Mouse (Mus musculus): ENCODE data around the gene Fcgrt. TPM values are rescaled to one million over a fixed set of nuclear protein-coding genes. Genes with fewer than 3 reads are reported as not detected.

Gene Fcgrt
- polyA plus RNA-seq, 1 experiment, result 67.2 TPM

DNA sequence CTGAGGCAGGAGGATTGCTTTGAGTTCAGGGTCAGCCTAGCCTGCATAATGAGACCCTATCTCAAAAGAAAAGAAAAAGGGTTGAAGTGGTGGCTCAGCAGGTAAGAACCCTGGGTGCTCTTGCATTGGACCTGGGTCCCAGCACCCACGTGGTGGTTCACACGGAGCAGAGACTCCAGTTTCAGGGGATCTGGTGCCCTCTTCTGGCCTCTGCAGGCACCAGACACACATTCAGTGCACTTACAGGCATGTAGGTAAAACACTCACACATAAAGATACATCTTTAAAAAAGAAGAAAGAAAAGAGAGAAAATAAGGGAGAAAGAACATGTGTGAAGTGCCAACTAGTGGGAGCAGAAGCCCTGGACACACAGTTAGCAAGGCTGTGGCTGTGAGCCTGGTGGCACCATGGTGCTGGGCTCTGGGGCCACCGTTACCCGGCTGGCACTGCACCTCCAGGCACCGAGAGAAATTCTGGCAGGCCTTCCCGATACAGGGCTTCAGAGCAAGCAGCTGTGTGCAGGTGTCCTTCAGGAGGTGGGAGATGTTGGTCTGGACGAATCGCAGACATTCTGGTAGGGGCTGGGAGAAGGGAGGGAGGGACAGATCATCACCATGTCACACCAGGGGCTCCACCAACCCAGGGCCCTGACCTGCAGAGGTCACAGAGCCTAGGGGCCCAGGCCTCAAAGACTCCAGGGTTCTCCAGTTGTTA lies 30.0 kb upstream of the Fcgrt start:
- Histone ChIP-seq H3K36me3 (ENCODE audit: control insufficient read depth, insufficient read depth) (no peaks in the 10 kb centered on the region), H3K4me2 (ENCODE audit: low read depth) (no peak overlapping the region)

DNA sequence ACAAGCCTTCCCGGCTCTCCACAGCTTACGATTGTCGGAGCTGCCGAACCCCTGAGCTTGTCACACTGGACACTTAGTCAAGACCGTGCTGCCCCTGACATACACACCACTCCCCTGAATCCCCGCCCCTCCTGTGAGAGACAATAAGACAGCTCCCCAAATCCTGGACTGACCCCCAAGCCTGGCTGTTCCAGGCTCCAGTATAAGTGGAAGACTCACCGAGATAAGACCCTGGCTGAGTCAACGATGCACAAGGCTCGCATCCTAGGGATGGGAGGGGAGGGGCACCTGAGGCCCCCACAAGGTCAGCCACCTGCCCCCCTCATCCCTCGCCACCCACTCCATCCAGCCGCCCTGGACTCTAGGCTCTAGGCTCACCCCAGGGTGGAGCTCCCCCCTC lies 28.2 kb upstream of the Fcgrt start:
- Histone ChIP-seq H3K79me2 (ENCODE audit: control insufficient read depth, insufficient read depth) (peaks cover 16% of the 10 kb centered on the region), H3K4me2 (ENCODE audit: low read depth) (no peak overlapping the region), H3ac (ENCODE audit: control insufficient read depth, insufficient read length) (no peak overlapping the region), H3K36me3 (ENCODE audit: control insufficient read depth, insufficient read depth) (peaks cover 4% of the 10 kb centered on the region), H3K27me3 (ENCODE audit: control insufficient read depth, insufficient read depth, insufficient read length) (no peaks in the 10 kb centered on the region), H3K4me3 (no peak overlapping the region)
- TF ChIP-seq REST (IDR thresholded peaks at IDR 0.05; ENCODE audit: insufficient read depth, insufficient read length) (no peak), MYOD1 (IDR thresholded peaks at IDR 0.05; ENCODE audit: control insufficient read depth in 1 of 3, insufficient read length in 2 of 3, low read depth in 2 of 3) (no peak), SRF (IDR thresholded peaks at IDR 0.05; ENCODE audit: control insufficient read depth, insufficient read length, low read depth) (no peak), CEBPB (IDR thresholded peaks at IDR 0.05; ENCODE audit: insufficient read depth, poor library complexity, severe bottlenecking) (no peak), TCF12 (IDR thresholded peaks at IDR 0.05; ENCODE audit: insufficient read depth, poor library complexity, severe bottlenecking) (no peak), POLR2A (IDR thresholded peaks at IDR 0.05; ENCODE audit: insufficient read length, low read depth) (no peak), MYOG (IDR thresholded peaks at IDR 0.05; ENCODE audit: control insufficient read depth in 1 of 3, insufficient read depth in 1 of 3, insufficient read length in 2 of 3, low read depth in 2 of 3) (no peak), USF1 (IDR thresholded peaks at IDR 0.05; ENCODE audit: low read depth) (no peak), MAX (IDR thresholded peaks at IDR 0.05; ENCODE audit: low read depth) (no peak), POLR2AphosphoS2 (IDR thresholded peaks at IDR 0.05; ENCODE audit: insufficient read length, low read depth) (no peak), E2F4 (IDR thresholded peaks at IDR 0.05; ENCODE audit: insufficient read depth) (no peak), TCF3 (IDR thresholded peaks at IDR 0.05; ENCODE audit: insufficient read length, low read depth) (no peak)

More for the DNA sequence above, 30.0 kb upstream of the Fcgrt start:
- H3K4me3 ChIP-seq, result no peak overlapping the region
- TF ChIP-seq USF1 (IDR thresholded peaks at IDR 0.05; ENCODE audit: low read depth) (no peak), E2F4 (IDR thresholded peaks at IDR 0.05; ENCODE audit: insufficient read depth) (no peak), POLR2AphosphoS2 (IDR thresholded peaks at IDR 0.05; ENCODE audit: insufficient read length, low read depth) (no peak), SRF (IDR thresholded peaks at IDR 0.05; ENCODE audit: control insufficient read depth, insufficient read length, low read depth) (no peak), REST (IDR thresholded peaks at IDR 0.05; ENCODE audit: insufficient read depth, insufficient read length) (no peak), MAX (IDR thresholded peaks at IDR 0.05; ENCODE audit: low read depth) (no peak)
- H3K79me2 ChIP-seq (ENCODE audit: control insufficient read depth, insufficient read depth), result no peaks in the 10 kb centered on the region
- no peaks in the 10 kb centered on the region for H3K27me3 ChIP-seq (ENCODE audit: control insufficient read depth, insufficient read depth, insufficient read length)
- no peak overlapping the region for H3ac ChIP-seq (ENCODE audit: control insufficient read depth, insufficient read length)

DNA sequence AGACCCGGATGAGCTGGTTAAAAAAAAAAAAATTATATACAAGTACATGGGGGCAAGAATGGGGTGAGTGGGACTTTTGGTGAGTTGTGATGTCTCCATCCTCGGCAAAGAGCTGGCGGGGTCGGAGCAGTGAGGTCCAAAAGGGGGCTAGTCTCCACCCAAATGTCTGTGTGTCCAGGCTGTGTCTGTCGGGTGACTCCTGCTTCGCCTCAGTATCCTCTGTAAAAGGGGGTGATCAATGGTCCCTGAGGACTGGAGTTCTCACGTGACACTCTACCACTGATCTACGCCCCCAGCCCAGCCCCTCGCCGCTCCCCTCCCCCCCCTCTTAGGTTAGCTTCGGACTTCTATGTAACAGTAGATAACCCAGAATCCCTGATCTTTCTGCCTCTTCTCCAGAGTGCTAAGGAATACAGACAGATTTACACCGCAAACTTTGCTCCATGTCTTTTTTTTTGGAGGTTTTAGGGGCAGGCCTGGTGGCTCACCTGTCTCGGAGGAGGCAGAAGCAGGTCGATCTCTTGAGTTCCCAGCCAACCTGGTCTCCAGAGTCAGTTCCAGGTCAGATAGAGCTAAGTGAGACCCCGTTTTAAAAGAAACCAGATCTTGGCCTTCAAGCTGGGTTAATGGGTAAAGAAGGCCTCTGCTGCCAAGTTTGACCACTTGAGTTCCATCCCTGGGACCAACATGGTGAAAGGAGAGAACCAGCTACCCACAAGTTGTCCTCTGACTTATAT lies 26.3 kb upstream of the Fcgrt start:
- no peaks in the 10 kb centered on the region for H3K27me3 ChIP-seq (ENCODE audit: control insufficient read depth, insufficient read depth, insufficient read length)
- peaks cover 28% of the 10 kb centered on the region for H3K79me2 ChIP-seq (ENCODE audit: control insufficient read depth, insufficient read depth)
- peak overlapping the region; percentile 86 for H3K4me2 ChIP-seq (ENCODE audit: low read depth)
- H3ac ChIP-seq (ENCODE audit: control insufficient read depth, insufficient read length), result peak overlapping the region; percentile 18
- H3K36me3 ChIP-seq (ENCODE audit: control insufficient read depth, insufficient read depth), result peaks cover 23% of the 10 kb centered on the region
- H3K4me3 ChIP-seq, result peak overlapping the region; percentile 81
- TF ChIP-seq POLR2A (IDR thresholded peaks at IDR 0.05; ENCODE audit: insufficient read length, low read depth), result peak; percentile 36
- TF ChIP-seq SRF (IDR thresholded peaks at IDR 0.05; ENCODE audit: control insufficient read depth, insufficient read length, low read depth), result no peak
- TF ChIP-seq POLR2AphosphoS2 (IDR thresholded peaks at IDR 0.05; ENCODE audit: insufficient read length, low read depth), result peak; percentile 39

DNA sequence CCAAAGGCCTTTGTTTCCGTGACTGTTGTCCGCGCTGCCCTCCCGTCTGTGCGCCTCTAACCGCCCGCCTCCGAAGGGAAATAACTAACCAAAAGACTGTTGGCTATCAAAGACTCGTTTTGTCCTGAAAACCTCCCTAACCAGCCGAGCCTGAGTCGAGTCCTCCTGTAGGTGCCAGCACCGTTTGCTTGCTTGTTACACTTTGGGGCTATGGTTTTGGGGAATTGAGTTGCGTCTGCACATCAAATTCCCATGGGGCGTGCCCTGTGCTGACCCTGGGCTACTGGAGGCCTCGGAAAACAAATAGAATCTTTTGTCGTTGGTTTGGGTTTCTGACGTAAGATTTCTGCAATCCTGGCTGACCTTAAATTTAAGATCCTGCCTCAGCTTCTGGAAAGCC lies 25.7 kb upstream of the Fcgrt start:
- TF ChIP-seq E2F4 (IDR thresholded peaks at IDR 0.05; ENCODE audit: insufficient read depth) (no peak), POLR2A (IDR thresholded peaks at IDR 0.05; ENCODE audit: insufficient read length, low read depth) (no peak), SRF (IDR thresholded peaks at IDR 0.05; ENCODE audit: control insufficient read depth, insufficient read length, low read depth) (no peak), POLR2AphosphoS2 (IDR thresholded peaks at IDR 0.05; ENCODE audit: insufficient read length, low read depth) (peak; percentile 54), TCF3 (IDR thresholded peaks at IDR 0.05; ENCODE audit: insufficient read length, low read depth) (no peak), USF1 (IDR thresholded peaks at IDR 0.05; ENCODE audit: low read depth) (no peak), TCF12 (IDR thresholded peaks at IDR 0.05; ENCODE audit: insufficient read depth, poor library complexity, severe bottlenecking) (no peak), MYOD1 (IDR thresholded peaks at IDR 0.05; ENCODE audit: control insufficient read depth in 1 of 3, insufficient read length in 2 of 3, low read depth in 2 of 3) (no peak), MYOG (IDR thresholded peaks at IDR 0.05; ENCODE audit: control insufficient read depth in 1 of 3, insufficient read depth in 1 of 3, insufficient read length in 2 of 3, low read depth in 2 of 3) (no peak), REST (IDR thresholded peaks at IDR 0.05; ENCODE audit: insufficient read depth, insufficient read length) (no peak), MAX (IDR thresholded peaks at IDR 0.05; ENCODE audit: low read depth) (no peak), CEBPB (IDR thresholded peaks at IDR 0.05; ENCODE audit: insufficient read depth, poor library complexity, severe bottlenecking) (peak; percentile 98)
- Histone ChIP-seq H3K4me2 (ENCODE audit: low read depth) (peak overlapping the region; percentile 86), H3K79me2 (ENCODE audit: control insufficient read depth, insufficient read depth) (peaks cover 28% of the 10 kb centered on the region), H3K36me3 (ENCODE audit: control insufficient read depth, insufficient read depth) (peaks cover 23% of the 10 kb centered on the region), H3K4me3 (peak overlapping the region; percentile 81), H3ac (ENCODE audit: control insufficient read depth, insufficient read length) (peak overlapping the region; percentile 18), H3K27me3 (ENCODE audit: control insufficient read depth, insufficient read depth, insufficient read length) (no peaks in the 10 kb centered on the region)
